Mouse (Mus musculus): ENCODE measurements around the gene Clstn3. TPM values are rescaled to one million over a fixed set of nuclear protein-coding genes. Genes with fewer than 3 reads are reported as not detected.

Clstn3 gene
- total and polyA plus RNA-seq, 2 experiments from 2014 or later: 134 to 223 TPM

GRCm38 (mm10) chr6:124502021-124502420, 37.4 kb upstream of the Clstn3 start:
- no peak for TF ChIP-seq CTCF (IDR thresholded peaks at IDR 0.05; ENCODE audit: low read depth)
- H3K4me1 ChIP-seq (ENCODE audit: insufficient read depth): no peaks in the 10 kb centered on the region
- H3K27me3 ChIP-seq (ENCODE audit: insufficient read depth, low read length): no peaks in the 10 kb centered on the region
- H3K27ac ChIP-seq (ENCODE audit: low read depth, low read length): no peak overlapping the region
- 86% methylated on average over 5 of the region's 5 CpGs for WGBS
- DNase-seq (no peak), ATAC-seq (no peak)
- H3K9ac ChIP-seq: no peak overlapping the region
- no peak overlapping the region for H3K4me3 ChIP-seq (ENCODE audit: low read depth, low read length)
- H3K36me3 ChIP-seq (ENCODE audit: insufficient read depth): no peaks in the 10 kb centered on the region
- H3K9me3 ChIP-seq (ENCODE audit: low read length): no peaks in the 10 kb centered on the region
- no peak overlapping the region for H3K4me2 ChIP-seq (ENCODE audit: low read depth)

- Histone ChIP-seq H3K4me2 (ENCODE audit: low read depth) (no peak overlapping the region), H3K4me3 (ENCODE audit: low read depth, low read length) (no peak overlapping the region), H3K9me3 (ENCODE audit: low read length) (no peaks in the 10 kb centered on the region), H3K27ac (ENCODE audit: low read depth, low read length) (no peak overlapping the region), H3K27me3 (ENCODE audit: insufficient read depth, low read length) (no peaks in the 10 kb centered on the region), H3K4me1 (ENCODE audit: insufficient read depth) (no peaks in the 10 kb centered on the region), H3K9ac (no peak overlapping the region), H3K36me3 (ENCODE audit: insufficient read depth) (no peaks in the 10 kb centered on the region)
- no peak for ATAC-seq
- DNase-seq: no peak
- TF ChIP-seq CTCF (IDR thresholded peaks at IDR 0.05; ENCODE audit: low read depth): no peak
- WGBS: 84% methylated on average over 4 of the region's 4 CpGs
Measured at GRCm38 (mm10) chr6:124501473-124501872, 36.9 kb upstream of the Clstn3 start.

GRCm38 (mm10) chr6:124499914-124500566, 35.4 kb upstream of the Clstn3 start:
- ATAC-seq (no peak), DNase-seq (no peak)
- no peaks in the 10 kb centered on the region for H3K9me3 ChIP-seq (ENCODE audit: low read length)
- no peak overlapping the region for H3K9ac ChIP-seq
- H3K27me3 ChIP-seq (ENCODE audit: insufficient read depth, low read length): no peaks in the 10 kb centered on the region
- no peak for TF ChIP-seq CTCF (IDR thresholded peaks at IDR 0.05; ENCODE audit: low read depth)
- H3K36me3 ChIP-seq (ENCODE audit: insufficient read depth): no peaks in the 10 kb centered on the region
- no peak overlapping the region for H3K27ac ChIP-seq (ENCODE audit: low read depth, low read length)
- H3K4me1 ChIP-seq (ENCODE audit: insufficient read depth): no peaks in the 10 kb centered on the region
- 48% methylated on average over 10 of the region's 10 CpGs for WGBS
- H3K4me2 ChIP-seq (ENCODE audit: low read depth): no peak overlapping the region
- H3K4me3 ChIP-seq (ENCODE audit: low read depth, low read length): no peak overlapping the region

GRCm38 (mm10) chr6:124496054-124496453, 31.5 kb upstream of the Clstn3 start:
- H3K36me3 ChIP-seq (ENCODE audit: insufficient read depth): no peaks in the 10 kb centered on the region
- no peaks in the 10 kb centered on the region for H3K4me1 ChIP-seq (ENCODE audit: insufficient read depth)
- H3K9ac ChIP-seq: no peak overlapping the region
- no peak overlapping the region for H3K27ac ChIP-seq (ENCODE audit: low read depth, low read length)
- H3K9me3 ChIP-seq (ENCODE audit: low read length): no peaks in the 10 kb centered on the region
- no peak overlapping the region for H3K4me2 ChIP-seq (ENCODE audit: low read depth)
- H3K4me3 ChIP-seq (ENCODE audit: low read depth, low read length): no peak overlapping the region
- no peak for TF ChIP-seq CTCF (IDR thresholded peaks at IDR 0.05; ENCODE audit: low read depth)
- 94% methylated on average over 5 of the region's 5 CpGs for WGBS
- ATAC-seq: no peak
- no peak for DNase-seq
- no peaks in the 10 kb centered on the region for H3K27me3 ChIP-seq (ENCODE audit: insufficient read depth, low read length)

GRCm38 (mm10) chr6:124493886-124494285, 29.3 kb upstream of the Clstn3 start:
- Histone ChIP-seq H3K36me3 (ENCODE audit: insufficient read depth) (no peaks in the 10 kb centered on the region), H3K4me1 (ENCODE audit: insufficient read depth) (no peaks in the 10 kb centered on the region), H3K4me2 (ENCODE audit: low read depth) (no peak overlapping the region), H3K27me3 (ENCODE audit: insufficient read depth, low read length) (no peaks in the 10 kb centered on the region), H3K27ac (ENCODE audit: low read depth, low read length) (no peak overlapping the region), H3K9ac (no peak overlapping the region), H3K4me3 (ENCODE audit: low read depth, low read length) (no peak overlapping the region), H3K9me3 (ENCODE audit: low read length) (no peaks in the 10 kb centered on the region)
- DNase-seq (no peak), ATAC-seq (no peak)
- no peak for TF ChIP-seq CTCF (IDR thresholded peaks at IDR 0.05; ENCODE audit: low read depth)
- 89% methylated on average over 5 of the region's 5 CpGs for WGBS

- Histone ChIP-seq H3K4me3 (ENCODE audit: low read depth, low read length) (no peak within 1 kb of the TSS), H3K4me2 (ENCODE audit: low read depth) (no peak within 1 kb of the TSS), H3K9me3 (ENCODE audit: low read length) (no peaks in the 10 kb centered on the region), H3K36me3 (ENCODE audit: insufficient read depth) (no peaks in the 10 kb centered on the region), H3K9ac (no peak within 1 kb of the TSS), H3K4me1 (ENCODE audit: insufficient read depth) (no peaks in the 10 kb centered on the region), H3K27me3 (ENCODE audit: insufficient read depth, low read length) (no peaks in the 10 kb centered on the region), H3K27ac (ENCODE audit: low read depth, low read length) (no peak within 1 kb of the TSS)
- 57% methylated on average over 4 of the region's 4 CpGs for WGBS
- TF ChIP-seq CTCF (IDR thresholded peaks at IDR 0.05; ENCODE audit: low read depth): peak; percentile 74
- ATAC-seq (peak; percentile 77), DNase-seq (peak; percentile 71)
Measured at GRCm38 (mm10) chr6:124492842-124493561, 28.4 kb upstream of the Clstn3 start, which contains the start of gene C1rl. Gene C1rl (plus strand): TSS chr6:124493113.

- H3K36me3 ChIP-seq (ENCODE audit: insufficient read depth): no peaks in the 10 kb centered on the region
- WGBS: 81% methylated on average over 6 of the region's 6 CpGs
- ATAC-seq (no peak), DNase-seq (no peak)
- H3K4me1 ChIP-seq (ENCODE audit: insufficient read depth): no peaks in the 10 kb centered on the region
- H3K4me2 ChIP-seq (ENCODE audit: low read depth): no peak overlapping the region
- H3K4me3 ChIP-seq (ENCODE audit: low read depth, low read length): no peak overlapping the region
- no peaks in the 10 kb centered on the region for H3K9me3 ChIP-seq (ENCODE audit: low read length)
- no peak overlapping the region for H3K9ac ChIP-seq
- H3K27me3 ChIP-seq (ENCODE audit: insufficient read depth, low read length): no peaks in the 10 kb centered on the region
- TF ChIP-seq CTCF (IDR thresholded peaks at IDR 0.05; ENCODE audit: low read depth): no peak
- no peak overlapping the region for H3K27ac ChIP-seq (ENCODE audit: low read depth, low read length)
Measured at GRCm38 (mm10) chr6:124491427-124491826, 26.8 kb upstream of the Clstn3 start.
